Mouse (Mus musculus) thymus, adult 2 months (tissue): ENCODE results near the gene Myh11.

ENCODE experiments used
- CTCF ChIP-seq: fragments of 200-500 bp; IDR thresholded peaks from 2 replicates; pipeline ENCODE4 v1.5.1; 2012; ENCODE audit warnings: mild to moderate bottlenecking, control low read depth, low read length, moderate library complexity, borderline replicate concordance; ENCODE audit not compliant: control insufficient read depth, poor library complexity, insufficient read depth; ENCODE audit errors: extremely low read depth
- POLR2A ChIP-seq: fragments of 200-500 bp; IDR thresholded peaks from 2 replicates; pipeline ENCODE4 v1.6.1; 2012; ENCODE audit warnings: mild to moderate bottlenecking, low read length, control low read depth, moderate library complexity; ENCODE audit not compliant: control insufficient read depth, poor library complexity, insufficient read depth; ENCODE audit errors: extremely low read depth

GRCm38 (mm10) chr16:14242059-14242458, 49.1 kb downstream of the Myh11 start:
- TF ChIP-seq POLR2A: no peak
- no peak for TF ChIP-seq CTCF
